Mouse (Mus musculus) embryonic fibroblast, embryonic 13.5 days (primary cell): ENCODE measurements around the gene Gmds.

Source experiments
- CTCF ChIP-seq: IDR thresholded peaks from 2 replicates; pipeline ENCODE4 v1.5.1; 2011; ENCODE audit warnings: mild to moderate bottlenecking, control low read depth, low read length, moderate library complexity, borderline replicate concordance; ENCODE audit not compliant: insufficient read depth
- POLR2A ChIP-seq: IDR thresholded peaks from 2 replicates; pipeline ENCODE4 v1.6.1; 2011; ENCODE audit warnings: low read depth, mild to moderate bottlenecking, control low read depth, low read length, moderate library complexity

GRCm38 (mm10) chr13:32242200-32242599, 96.3 kb downstream of the Gmds start:
- no peak for TF ChIP-seq POLR2A
- no peak for TF ChIP-seq CTCF
